Mouse (Mus musculus) thymus, adult 2 months (tissue): Measurements from ENCODE around the gene Slc25a17.

ENCODE experiments used
- CTCF ChIP-seq: fragments of 200-500 bp; IDR thresholded peaks from 2 replicates; pipeline ENCODE4 v1.5.1; 2012; ENCODE audit warnings: mild to moderate bottlenecking, control low read depth, low read length, moderate library complexity, borderline replicate concordance; ENCODE audit not compliant: control insufficient read depth, poor library complexity, insufficient read depth; ENCODE audit errors: extremely low read depth
- POLR2A ChIP-seq: fragments of 200-500 bp; IDR thresholded peaks from 2 replicates; pipeline ENCODE4 v1.6.1; 2012; ENCODE audit warnings: mild to moderate bottlenecking, low read length, control low read depth, moderate library complexity; ENCODE audit not compliant: control insufficient read depth, poor library complexity, insufficient read depth; ENCODE audit errors: extremely low read depth

GRCm38 (mm10) chr15:81358943-81359342 lies 1.7 kb downstream of the Slc25a17 start:
- no peak for TF ChIP-seq POLR2A
- no peak for TF ChIP-seq CTCF
